Comparison of ENCODE assay signal across 13 mouse cellular contexts in the genomic region with DNA sequence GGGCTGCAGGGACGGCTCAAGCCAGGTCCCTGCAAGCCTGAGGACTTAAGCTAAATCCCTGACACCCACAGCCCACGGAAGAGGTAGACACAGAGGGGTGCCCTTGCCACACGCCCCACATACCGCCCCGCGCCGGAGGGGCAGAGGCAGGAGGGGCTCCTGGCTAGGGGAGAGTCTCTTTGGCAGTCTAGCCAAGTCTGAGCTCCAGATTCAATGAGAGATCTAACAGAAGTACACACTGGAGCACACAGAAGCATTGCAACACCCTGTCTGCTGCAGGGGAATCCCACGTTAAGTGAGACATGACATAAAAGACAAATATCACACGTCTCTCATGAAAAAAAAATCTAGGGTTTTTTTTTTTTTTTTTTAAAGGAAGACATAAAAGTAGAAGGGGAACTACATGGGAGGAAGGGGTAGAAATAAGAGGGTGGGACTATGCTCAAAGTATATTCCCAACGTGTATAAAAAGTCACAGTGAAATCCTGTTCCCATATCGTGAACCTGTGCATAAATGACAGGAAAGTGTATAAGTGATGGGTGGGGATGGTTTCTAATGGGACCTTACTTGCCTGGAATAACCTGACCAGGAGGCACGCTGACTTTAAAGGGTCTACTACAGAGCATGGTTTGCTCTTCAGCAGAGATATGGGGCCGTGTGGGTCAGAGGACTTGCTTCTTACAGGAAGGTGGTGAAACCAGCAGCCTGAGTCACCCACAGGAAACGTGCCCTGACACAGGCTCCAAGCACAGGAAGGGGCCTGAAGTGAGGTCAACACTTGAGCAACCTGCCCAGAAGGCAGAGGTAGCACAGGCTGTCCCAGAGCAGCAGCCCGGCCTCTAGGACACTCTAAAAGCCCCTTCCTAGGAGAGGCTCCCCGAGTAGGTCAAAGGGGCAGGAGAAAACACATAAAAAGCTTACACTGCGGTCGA. TPM values are rescaled to one million over a fixed set of nuclear protein-coding genes. Genes with fewer than 3 reads are reported as not detected.
DNase-seq lines count a peak whose midpoint lies in the region; ATAC-seq and TF ChIP-seq lines count a peak whose summit lies in the region.
"Had no signal": no experiment of that assay in that cellular context is flagged by ENCODE, and none has a peak within 500 bp of the region (broad histone marks: within the 10 kb centered on the region; RNA-seq: fewer than 3 reads in every experiment).

No protein-coding gene starts in this region.

- TF ChIP-seq POLR2A in ES-Bruce4 (IDR thresholded peaks at IDR 0.05; ENCODE audit: insufficient read depth, low read length) = no peak

- no peaks in the 10 kb centered on the region for H3K9me3 ChIP-seq in lung, postnatal 0 days (ENCODE audit: low read length)
- no peaks in the 10 kb centered on the region for H3K9me3 ChIP-seq in ES-Bruce4 (replicated peaks; ENCODE audit: control insufficient read depth, insufficient read depth, low read length, poor library complexity, severe bottlenecking)
- no peaks in the 10 kb centered on the region for H3K9me3 ChIP-seq in heart, embryonic 11.5 days (replicated peaks; ENCODE audit: control insufficient read depth, low read length)
- H3K9me3 ChIP-seq: heart, embryonic 10.5 days; hindbrain, embryonic 15.5 days had no signal

- H3K4me3 ChIP-seq in lung, postnatal 0 days (ENCODE audit: low read depth, low read length) = no peak overlapping the region
- peak overlapping the region; percentile 40 for H3K4me3 ChIP-seq in ES-Bruce4 (ENCODE audit: low read depth, low read length)
- no peak overlapping the region for H3K4me3 ChIP-seq in heart, embryonic 11.5 days (ENCODE audit: low read depth, low read length)
- H3K4me3 ChIP-seq: heart, embryonic 10.5 days; hindbrain, embryonic 15.5 days had no signal

- H3K27ac ChIP-seq in lung, postnatal 0 days (ENCODE audit: low read length) = no peak overlapping the region
- no peak overlapping the region for H3K27ac ChIP-seq in ES-Bruce4 (ENCODE audit: insufficient read depth, low read length)
- H3K27ac ChIP-seq in heart, embryonic 11.5 days (ENCODE audit: low read depth, low read length) = no peak overlapping the region
- H3K27ac ChIP-seq: heart, embryonic 10.5 days; hindbrain, embryonic 15.5 days; stomach, postnatal 0 days had no signal

- no peak overlapping the region for H3K9ac ChIP-seq in lung, postnatal 0 days (replicated peaks; ENCODE audit: low read depth)
- H3K9ac ChIP-seq in ES-Bruce4 (ENCODE audit: low read depth, poor library complexity, severe bottlenecking) = peak overlapping the region; percentile 32
- no peak overlapping the region for H3K9ac ChIP-seq in heart, embryonic 11.5 days (ENCODE audit: low read depth, low read length)
- H3K9ac ChIP-seq: hindbrain, embryonic 15.5 days had no signal

- no peak for TF ChIP-seq CTCF in lung, postnatal 0 days (IDR thresholded peaks at IDR 0.05)
- TF ChIP-seq CTCF in ES-Bruce4 (IDR thresholded peaks at IDR 0.05; ENCODE audit: low read depth, low read length) = no peak

- TF ChIP-seq EP300 in lung, postnatal 0 days (IDR thresholded peaks at IDR 0.05) = no peak; the same call in 1 of the 2 replicates
- TF ChIP-seq EP300 in ES-Bruce4 (IDR thresholded peaks at IDR 0.05; ENCODE audit: insufficient read depth, low read depth, low read length) = no peak

- peaks cover 26% of the 10 kb centered on the region; the same call in 1 of the 2 replicates for H3K4me1 ChIP-seq in lung, postnatal 0 days (ENCODE audit: insufficient read depth, low read depth, low read length)
- H3K4me1 ChIP-seq in ES-Bruce4 (ENCODE audit: control insufficient read depth, insufficient read depth, low read length) = peaks cover 9% of the 10 kb centered on the region
- H3K4me1 ChIP-seq in heart, embryonic 11.5 days (ENCODE audit: control insufficient read depth, insufficient read depth, low read length) = peaks cover 52% of the 10 kb centered on the region

- no peaks in the 10 kb centered on the region; the same call in 1 of the 2 replicates for H3K36me3 ChIP-seq in lung, postnatal 0 days (ENCODE audit: insufficient read depth, low read length)
- H3K36me3 ChIP-seq in ES-Bruce4 (ENCODE audit: control insufficient read depth, insufficient read depth, low read length, poor library complexity, severe bottlenecking) = no peaks in the 10 kb centered on the region
- 0 out of 2 replicates have a peak, but pooled peaks cover 2% of the 10 kb centered on the region for H3K36me3 ChIP-seq in heart, embryonic 11.5 days (ENCODE audit: control insufficient read depth, insufficient read depth, low read length)
- H3K36me3 ChIP-seq: hindbrain, embryonic 15.5 days had no signal

- no peak overlapping the region for H3K4me2 ChIP-seq in lung, postnatal 0 days (replicated peaks; ENCODE audit: low read depth, low read length)
- no peak overlapping the region for H3K4me2 ChIP-seq in heart, embryonic 11.5 days
- H3K4me2 ChIP-seq: hindbrain, embryonic 15.5 days had no signal

- 67% methylated on average over 18 of the region's 18 CpGs for WGBS in lung, postnatal 0 days
- 82% methylated on average over 18 of the region's 18 CpGs for WGBS in heart, embryonic 11.5 days (ENCODE audit: insufficient replicate concordance)

- ATAC-seq in lung, postnatal 0 days = peak; percentile 1; the same call in 1 of the 2 replicates
- peak; percentile 77 for ATAC-seq in monocyte, adult 5-6 weeks (replicated peaks; ENCODE audit: insufficient number of reproducible peaks, low FRiP score, low TSS enrichment, poor library complexity, severe bottlenecking)
- no peak for ATAC-seq in heart, embryonic 11.5 days (replicated peaks; ENCODE audit: insufficient number of reproducible peaks, low FRiP score, low TSS enrichment)

- DNase-seq in lung, postnatal 0 days (ENCODE audit: low spot score) = no peak
- no peak for DNase-seq in lung, postnatal 4 days
- peak; percentile 84 for DNase-seq in induced T-regulatory cell, adult 2 months (ENCODE audit: low read depth)
- DNase-seq in layer of hippocampus, adult 8-10 months (ENCODE audit: low spot score in 2 of 2) = no peak
- DNase-seq in adrenal gland, postnatal 14 days = no peak
- DNase-seq: cerebellum, postnatal 36 days; lung, postnatal 14 days had no signal

- H3K27me3 ChIP-seq in lung, postnatal 0 days (replicated peaks; ENCODE audit: insufficient read depth, low read length) = no peaks in the 10 kb centered on the region
- H3K27me3 ChIP-seq in ES-Bruce4 (ENCODE audit: control insufficient read depth, insufficient read depth, low read length, poor library complexity, severe bottlenecking) = no peaks in the 10 kb centered on the region
- H3K27me3 ChIP-seq in heart, embryonic 11.5 days (ENCODE audit: control insufficient read depth, insufficient read depth, low read length) = no peaks in the 10 kb centered on the region
- H3K27me3 ChIP-seq: hindbrain, embryonic 15.5 days had no signal

RNA-seq across cellular contexts. Expression of a gene that starts 17.6 kb away (rescaled TPM):
- 18.1 and 22.0 TPM in 2 replicates for polyA plus RNA-seq in lung, postnatal 0 days (2015; fragmentation: Nextera tagmentation; extraction: Ambion mirVana)
- polyA plus RNA-seq in ES-Bruce4 (2011; ENCODE audit: insufficient read depth, insufficient read length, low read depth, missing spikeins) = 36.7 and 42.4 TPM in 2 replicates
- total RNA-seq in monocyte, adult 5-6 weeks (2017) = 88.0 to 99.7 TPM (median 95.7 TPM) in 3 replicates
- total RNA-seq in layer of hippocampus, adult 8-10 months (2022) = 10 to 100 TPM; 21.4 to 28.5 (median 25.9) TPM
- polyA plus RNA-seq in heart, embryonic 11.5 days (2014; fragmentation: Nextera tagmentation; extraction: Ambion mirVana) = 21.6 and 23.1 TPM in 2 replicates
- 22.6 and 27.6 TPM in 2 replicates for total RNA-seq in adrenal gland, postnatal 14 days (2021)
